Mouse (Mus musculus): ENCODE data around the gene Cep128.

The Cep128 gene

GRCm38 (mm10) chr12:91096197-91096596 lies 288.0 kb downstream of the Cep128 start:
- ChIA-PET CTCF (no interaction called here), POLR2A (no interaction called here)

DNA sequence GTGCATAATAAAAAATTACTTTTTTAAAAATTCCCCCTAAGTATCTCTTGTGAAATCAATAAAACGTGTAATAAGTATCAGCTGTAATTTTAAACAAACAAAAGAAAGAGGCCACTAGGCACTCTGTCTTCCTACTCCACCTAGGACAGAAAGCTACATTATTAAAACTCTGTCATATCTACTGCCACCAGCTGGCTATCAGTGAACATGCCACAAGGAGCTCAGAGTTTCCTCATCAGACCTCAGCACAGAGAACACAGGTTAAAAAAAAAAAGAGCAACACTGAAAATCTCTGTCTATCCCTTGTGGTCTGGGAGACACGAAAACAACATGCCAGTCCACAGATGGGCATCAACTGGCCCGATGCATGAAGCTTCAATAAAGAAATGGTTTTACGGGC lies 295.9 kb downstream of the Cep128 start:
- ChIA-PET POLR2A (interaction anchor here in 1 of 4 experiments (0.6 kb wide), 2 partner anchors 21 to 102 kb away, joined by 3 to 4 read pairs; no protein-coding TSS in a partner anchor), CTCF (no interaction called here)

- CTCF ChIA-PET = interaction anchor here in 2 of 4 experiments (0.6 kb wide), 2 partner anchors 82 to 238 kb away, joined by 3 read pairs; no protein-coding TSS in a partner anchor
- POLR2A ChIA-PET = no interaction called here
Observed at GRCm38 (mm10) chr12:91085967-91086366, 298.2 kb downstream of the Cep128 start.

DNA sequence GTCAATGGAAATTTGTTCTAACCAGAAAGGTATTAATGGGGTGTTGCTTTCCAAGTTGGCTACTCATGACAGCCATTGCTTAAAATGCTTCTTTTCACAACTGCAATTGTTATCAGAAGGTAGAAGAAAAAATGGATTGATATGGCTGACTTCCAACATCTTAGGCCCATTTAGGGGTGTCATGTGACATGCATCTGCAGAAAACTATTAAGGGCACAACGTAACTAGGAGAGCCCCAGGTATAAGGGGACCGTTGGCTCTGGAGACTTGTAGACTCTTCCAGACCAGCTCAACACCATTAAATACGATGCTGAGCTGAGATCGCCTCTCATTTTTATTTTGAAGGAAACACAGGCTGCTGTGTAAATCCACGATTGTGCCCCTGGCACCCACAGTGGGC lies 308.6 kb downstream of the Cep128 start:
- ChIA-PET CTCF (no interaction called here), POLR2A (interaction anchor here in 1 of 4 experiments (0.6 kb wide), 1 partner anchor 309 kb away, joined by 4 read pairs; the partner anchor contains the start of gene Tshr)

GRCm38 (mm10) chr12:91070551-91071045 lies 313.6 kb downstream of the Cep128 start:
- ChIA-PET POLR2A (interaction anchor here in 2 of 4 experiments (0.5 to 1.5 kb wide), 3 partner anchors 10 to 565 kb away, joined by 3 to 4 read pairs (median 3); no protein-coding TSS in a partner anchor), CTCF (no interaction called here)

- ChIA-PET POLR2A (interaction anchor here in 1 of 4 experiments (0.6 to 0.7 kb wide), 2 partner anchors 22 to 27 kb away, joined by 3 to 4 read pairs; no protein-coding TSS in a partner anchor), CTCF (no interaction called here)
Observed at GRCm38 (mm10) chr12:91067083-91067441, 317.1 kb downstream of the Cep128 start.

DNA sequence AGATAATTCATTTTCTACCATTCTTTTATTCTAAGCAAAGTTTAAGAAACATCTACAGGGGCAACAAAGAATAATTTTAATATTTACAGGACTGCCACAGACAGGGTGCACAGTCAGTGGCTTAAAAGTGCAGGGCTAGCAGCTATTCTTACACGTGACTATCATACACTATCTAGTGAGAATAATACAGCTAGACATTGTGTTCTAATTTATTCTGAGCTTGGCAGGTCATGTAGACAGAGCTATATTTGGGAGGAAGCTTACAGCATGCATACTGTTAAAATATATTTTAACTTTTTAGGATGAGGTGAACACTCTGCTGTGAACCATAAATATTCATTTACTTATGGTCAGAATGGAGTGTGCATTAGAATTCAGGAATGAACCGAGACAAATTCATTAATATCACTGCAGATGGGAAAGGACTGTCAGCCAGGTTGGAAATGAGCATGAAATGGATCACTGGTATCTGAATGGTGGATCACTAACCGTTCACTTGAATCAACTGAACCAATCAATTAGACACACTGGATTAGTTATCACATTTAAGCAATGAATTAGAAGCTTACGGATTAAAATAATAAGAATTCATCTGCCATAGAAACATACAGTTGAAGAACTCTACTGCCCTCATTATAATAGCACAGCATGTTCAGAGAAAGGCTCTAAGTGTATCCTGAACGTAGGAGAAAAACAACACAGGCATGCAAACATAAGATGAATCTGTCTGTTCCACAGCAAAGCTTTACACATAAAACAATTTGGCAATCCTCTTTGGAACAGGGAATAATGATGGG lies 317.7 kb downstream of the Cep128 start:
- ChIA-PET POLR2A (interaction anchor here in 1 of 4 experiments (0.6 to 0.7 kb wide), 3 partner anchors 22 to 192 kb away, joined by 3 to 4 read pairs (median 3); no protein-coding TSS in a partner anchor), CTCF (no interaction called here)

DNA sequence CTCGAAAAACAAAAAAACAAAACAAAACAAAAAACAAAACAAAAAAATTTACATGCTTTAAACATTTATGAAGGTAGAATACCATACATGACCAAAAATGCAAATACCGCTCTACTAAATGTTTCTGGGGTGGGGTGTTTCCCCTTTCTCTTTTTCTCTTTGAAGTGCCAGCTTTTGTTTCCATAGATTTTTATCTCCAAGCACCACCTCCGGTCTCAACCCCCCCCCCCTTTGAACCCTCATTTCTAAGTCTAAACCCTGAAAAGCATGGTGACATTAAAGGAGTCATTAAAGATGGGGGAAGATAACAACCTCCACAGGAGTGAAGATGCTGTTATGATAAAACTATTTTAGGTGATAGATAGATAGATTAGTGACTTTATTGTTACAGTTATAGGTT lies 318.8 kb downstream of the Cep128 start:
- CTCF ChIA-PET = no interaction called here
- POLR2A ChIA-PET = no interaction called here

- ChIA-PET POLR2A (no interaction called here), CTCF (no interaction called here)
Observed at GRCm38 (mm10) chr12:91064368-91064999, 319.7 kb downstream of the Cep128 start.

- CTCF ChIA-PET = no interaction called here
- POLR2A ChIA-PET = no interaction called here
Observed at GRCm38 (mm10) chr12:91063337-91064015, 320.7 kb downstream of the Cep128 start.

DNA sequence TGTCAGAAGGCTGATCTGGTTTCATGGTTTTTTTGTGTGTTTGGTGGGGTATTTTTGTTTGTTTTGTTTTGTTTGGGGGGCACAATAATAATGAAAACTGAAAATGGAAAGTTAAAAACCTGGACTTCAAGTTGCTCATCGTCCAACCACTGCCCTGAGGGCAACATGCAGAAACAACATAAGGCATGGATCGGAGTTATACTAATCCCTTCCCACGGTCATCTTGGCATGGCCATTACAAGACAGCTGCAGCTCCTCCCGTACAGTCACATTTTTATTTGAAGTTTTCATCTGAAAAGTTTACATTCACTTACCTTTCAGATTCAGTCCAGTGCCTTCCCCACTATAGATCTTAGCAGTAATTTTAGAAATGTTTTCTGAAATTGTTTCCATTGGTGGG lies 321.5 kb downstream of the Cep128 start:
- CTCF ChIA-PET = no interaction called here
- POLR2A ChIA-PET = no interaction called here

DNA sequence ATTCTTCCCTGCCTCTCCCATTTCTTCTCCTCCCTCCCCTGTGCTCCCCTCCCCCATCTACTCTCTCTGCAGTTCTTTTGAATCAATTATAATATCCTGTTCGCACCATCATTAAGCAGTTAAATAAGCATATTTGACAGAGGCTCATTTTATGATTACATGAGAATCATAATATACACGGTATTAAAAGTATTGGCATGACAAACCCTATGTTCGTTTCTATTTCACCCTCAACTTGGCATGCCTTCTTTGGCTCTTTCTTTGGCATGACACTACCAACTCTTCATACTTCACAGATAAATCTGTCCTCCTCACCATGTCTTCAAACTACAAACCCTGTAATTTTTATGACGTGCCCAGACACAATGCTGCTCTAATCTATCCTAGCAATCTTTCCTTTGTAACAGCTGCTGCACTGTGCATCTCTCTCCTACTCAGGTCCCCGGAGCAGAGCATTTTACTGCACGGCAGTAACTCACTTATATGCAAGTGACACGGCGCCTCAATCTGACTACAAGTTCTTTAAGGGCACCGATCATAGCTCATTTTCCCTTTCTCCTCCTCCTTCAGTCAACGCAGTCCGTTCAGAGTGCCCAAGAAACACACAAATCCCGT lies 324.4 kb downstream of the Cep128 start:
- ChIA-PET POLR2A (no interaction called here), CTCF (no interaction called here)

- ChIA-PET CTCF (no interaction called here), POLR2A (no interaction called here)
Observed at GRCm38 (mm10) chr12:91056885-91057284, 327.3 kb downstream of the Cep128 start.

- CTCF ChIA-PET = no interaction called here
- POLR2A ChIA-PET = interaction anchor here in 1 of 4 experiments (1.4 kb wide), 1 partner anchor 12 kb away, joined by 5 read pairs; no protein-coding TSS in a partner anchor
Observed at GRCm38 (mm10) chr12:91052301-91052700, 331.9 kb downstream of the Cep128 start.

DNA sequence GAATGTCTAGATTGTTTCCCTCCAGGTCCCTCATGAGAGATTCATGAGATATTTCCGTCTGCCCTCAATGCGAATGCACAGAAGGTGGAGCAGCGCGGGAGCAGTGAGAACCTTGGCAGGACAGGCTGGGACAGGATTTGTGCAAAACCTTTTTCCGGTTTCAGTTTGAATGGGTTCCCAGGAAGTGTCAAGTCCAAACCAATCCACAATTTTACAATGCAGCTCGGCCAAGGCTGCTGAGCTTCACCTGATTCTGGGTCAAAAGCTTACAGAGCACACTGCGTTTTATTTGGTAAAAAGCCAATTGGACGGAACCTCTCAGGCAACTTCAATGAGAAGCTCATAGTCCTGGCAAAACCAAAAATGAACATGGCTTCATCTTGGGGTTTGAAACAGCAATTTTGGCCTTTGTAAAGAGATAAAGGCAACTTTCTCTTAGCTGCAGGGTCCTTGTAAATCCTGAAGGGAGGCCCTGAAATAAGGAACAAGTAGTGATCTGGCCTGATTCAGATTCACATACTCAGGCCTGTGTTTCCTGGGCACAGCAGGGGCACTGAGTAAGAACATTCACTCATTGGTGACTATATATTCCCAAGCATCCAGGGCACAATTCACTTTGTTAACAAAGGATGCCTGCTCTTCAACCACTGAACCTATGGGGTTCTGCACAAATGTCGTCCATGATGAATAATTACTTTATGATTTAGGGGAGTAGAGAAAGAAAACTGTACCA lies 333.4 kb downstream of the Cep128 start:
- ChIA-PET CTCF (no interaction called here), POLR2A (interaction anchor here in 1 of 4 experiments (1.4 kb wide), 1 partner anchor 10 kb away, joined by 5 read pairs; no protein-coding TSS in a partner anchor)

- ChIA-PET CTCF (no interaction called here), POLR2A (no interaction called here)
Observed at GRCm38 (mm10) chr12:91041363-91041762, 342.8 kb downstream of the Cep128 start.

- ChIA-PET POLR2A (interaction anchor here in 1 of 4 experiments (0.6 to 0.9 kb wide), 3 partner anchors 11 to 147 kb away, joined by 3 to 5 read pairs (median 3); no protein-coding TSS in a partner anchor), CTCF (interaction anchor here in 1 of 4 experiments (0.6 to 0.7 kb wide), 2 partner anchors 27 to 753 kb away, joined by 5 to 12 read pairs; no protein-coding TSS in a partner anchor)
Observed at GRCm38 (mm10) chr12:91040267-91040905, 343.8 kb downstream of the Cep128 start.

- CTCF ChIA-PET = no interaction called here
- POLR2A ChIA-PET = no interaction called here
Observed at GRCm38 (mm10) chr12:91029116-91029515, 355.1 kb downstream of the Cep128 start.
